Mouse (Mus musculus): ENCODE measurements around the gene Tff2. TPM values are rescaled to one million over a fixed set of nuclear protein-coding genes. Genes with fewer than 3 reads are reported as not detected.
A peak's percentile ranks its signal among the peaks of the same experiment; 100 is the strongest.

Gene Tff2
- polyA plus RNA-seq (2012; rRNA removed) (0.24 TPM in 1 of 2 replicates, not detected in the other), polyA plus RNA-seq (2014; fragmentation: Nextera tagmentation; extraction: Ambion mirVana) (not detected in 2 replicates)

- Histone ChIP-seq H3K9me3 (ENCODE audit: control insufficient read depth, low read length) (0 out of 2 replicates have a peak, but pooled peaks cover 3% of the 10 kb centered on the region), H3K4me1 (ENCODE audit: control insufficient read depth, insufficient read depth, low read length) (no peaks in the 10 kb centered on the region), H3K36me3 (ENCODE audit: control insufficient read depth, insufficient read depth, low read length) (no peaks in the 10 kb centered on the region), H3K4me3 (replicated peaks; ENCODE audit: low read length) (no peak within 1 kb of the TSS), H3K4me2 (replicated peaks; ENCODE audit: low read depth, low read length, severe bottlenecking) (no peak within 1 kb of the TSS), H3K27me3 (ENCODE audit: control insufficient read depth, insufficient read depth, low read length) (no peaks in the 10 kb centered on the region), H3K27ac (replicated peaks; ENCODE audit: low read depth, low read length) (no peak within 1 kb of the TSS), H3K9ac (ENCODE audit: low read depth, low read length, severe bottlenecking) (no peak within 1 kb of the TSS)
- DNase-seq (ENCODE audit: low spot score) (peak; percentile 18), ATAC-seq (ENCODE audit: low FRiP score, low read depth) (no peak)
- 64% methylated on average over 14 of the region's 15 CpGs for WGBS
- TF ChIP-seq POLR2A (IDR thresholded peaks at IDR 0.05; ENCODE audit: borderline replicate concordance, extremely low read depth, insufficient read depth, insufficient read length) = no peak
These were observed at the start of gene Tff2 for GRCm38 (mm10) chr17:31144040-31145037. Tff2 (minus strand) TSS chr17:31144282.

- H3K36me3 ChIP-seq (ENCODE audit: control insufficient read depth, insufficient read depth, low read length) = no peaks in the 10 kb centered on the region
- no peak overlapping the region for H3K4me2 ChIP-seq (replicated peaks; ENCODE audit: low read depth, low read length, severe bottlenecking)
- no peak for DNase-seq (ENCODE audit: low spot score)
- whole genome bisulfite sequencing = 66% methylated on average over 9 of the region's 9 CpGs
- no peak overlapping the region for H3K4me3 ChIP-seq (replicated peaks; ENCODE audit: low read length)
- no peaks in the 10 kb centered on the region for H3K4me1 ChIP-seq (ENCODE audit: control insufficient read depth, insufficient read depth, low read length)
- no peaks in the 10 kb centered on the region for H3K9me3 ChIP-seq (ENCODE audit: control insufficient read depth, low read length)
- no peak for TF ChIP-seq POLR2A (IDR thresholded peaks at IDR 0.05; ENCODE audit: borderline replicate concordance, extremely low read depth, insufficient read depth, insufficient read length)
- no peak overlapping the region for H3K9ac ChIP-seq (ENCODE audit: low read depth, low read length, severe bottlenecking)
- H3K27me3 ChIP-seq (ENCODE audit: control insufficient read depth, insufficient read depth, low read length) = no peaks in the 10 kb centered on the region
- no peak overlapping the region for H3K27ac ChIP-seq (replicated peaks; ENCODE audit: low read depth, low read length)
- ATAC-seq (ENCODE audit: low FRiP score, low read depth) = no peak
These were observed 49.3 kb upstream of the Tff2 start for GRCm38 (mm10) chr17:31193360-31193759.

GRCm38 (mm10) chr17:31192663-31193062 lies 48.6 kb upstream of the Tff2 start:
- H3K36me3 ChIP-seq (ENCODE audit: control insufficient read depth, insufficient read depth, low read length) = no peaks in the 10 kb centered on the region
- H3K27ac ChIP-seq (replicated peaks; ENCODE audit: low read depth, low read length) = no peak overlapping the region
- no peak overlapping the region for H3K4me3 ChIP-seq (replicated peaks; ENCODE audit: low read length)
- DNase-seq (ENCODE audit: low spot score) = no peak
- TF ChIP-seq POLR2A (IDR thresholded peaks at IDR 0.05; ENCODE audit: borderline replicate concordance, extremely low read depth, insufficient read depth, insufficient read length) = no peak
- H3K9ac ChIP-seq (ENCODE audit: low read depth, low read length, severe bottlenecking) = no peak overlapping the region
- no peaks in the 10 kb centered on the region for H3K4me1 ChIP-seq (ENCODE audit: control insufficient read depth, insufficient read depth, low read length)
- 14% methylated on average over 2 of the region's 2 CpGs for WGBS
- no peaks in the 10 kb centered on the region for H3K27me3 ChIP-seq (ENCODE audit: control insufficient read depth, insufficient read depth, low read length)
- H3K9me3 ChIP-seq (ENCODE audit: control insufficient read depth, low read length) = no peaks in the 10 kb centered on the region
- ATAC-seq (ENCODE audit: low FRiP score, low read depth) = no peak
- no peak overlapping the region for H3K4me2 ChIP-seq (replicated peaks; ENCODE audit: low read depth, low read length, severe bottlenecking)

- DNase-seq (ENCODE audit: low spot score) (no peak), ATAC-seq (ENCODE audit: low FRiP score, low read depth) (no peak)
- Histone ChIP-seq H3K9me3 (ENCODE audit: control insufficient read depth, low read length) (no peaks in the 10 kb centered on the region), H3K4me3 (replicated peaks; ENCODE audit: low read length) (no peak overlapping the region), H3K27ac (replicated peaks; ENCODE audit: low read depth, low read length) (no peak overlapping the region), H3K4me2 (replicated peaks; ENCODE audit: low read depth, low read length, severe bottlenecking) (no peak overlapping the region), H3K27me3 (ENCODE audit: control insufficient read depth, insufficient read depth, low read length) (no peaks in the 10 kb centered on the region), H3K4me1 (ENCODE audit: control insufficient read depth, insufficient read depth, low read length) (no peaks in the 10 kb centered on the region), H3K9ac (ENCODE audit: low read depth, low read length, severe bottlenecking) (no peak overlapping the region), H3K36me3 (ENCODE audit: control insufficient read depth, insufficient read depth, low read length) (no peaks in the 10 kb centered on the region)
- no peak for TF ChIP-seq POLR2A (IDR thresholded peaks at IDR 0.05; ENCODE audit: borderline replicate concordance, extremely low read depth, insufficient read depth, insufficient read length)
- 64% methylated on average over 8 of the region's 8 CpGs for WGBS
These were observed 47.7 kb upstream of the Tff2 start for GRCm38 (mm10) chr17:31191825-31192224.

GRCm38 (mm10) chr17:31187370-31187769 lies 43.3 kb upstream of the Tff2 start:
- peak; percentile 57 for DNase-seq (ENCODE audit: low spot score)
- Histone ChIP-seq H3K36me3 (ENCODE audit: control insufficient read depth, insufficient read depth, low read length) (no peaks in the 10 kb centered on the region), H3K4me2 (replicated peaks; ENCODE audit: low read depth, low read length, severe bottlenecking) (no peak overlapping the region), H3K9ac (ENCODE audit: low read depth, low read length, severe bottlenecking) (no peak overlapping the region), H3K27ac (replicated peaks; ENCODE audit: low read depth, low read length) (no peak overlapping the region), H3K4me1 (ENCODE audit: control insufficient read depth, insufficient read depth, low read length) (no peaks in the 10 kb centered on the region), H3K9me3 (ENCODE audit: control insufficient read depth, low read length) (no peaks in the 10 kb centered on the region), H3K4me3 (replicated peaks; ENCODE audit: low read length) (no peak overlapping the region), H3K27me3 (ENCODE audit: control insufficient read depth, insufficient read depth, low read length) (no peaks in the 10 kb centered on the region)
- TF ChIP-seq POLR2A (IDR thresholded peaks at IDR 0.05; ENCODE audit: borderline replicate concordance, extremely low read depth, insufficient read depth, insufficient read length) = no peak
- no peak for ATAC-seq (ENCODE audit: low FRiP score, low read depth)
- WGBS = 22% methylated on average over 4 of the region's 4 CpGs
